Mouse (Mus musculus) brain, embryonic 14.5 days (tissue): Measurements from ENCODE around the gene Adpgk. TPM values are rescaled to one million over a fixed set of nuclear protein-coding genes. Genes with fewer than 3 reads are reported as not detected.
A peak's percentile ranks its signal among the peaks of the same experiment; 100 is the strongest.

Source experiments
- DNase-seq: peaks from one replicate; pipeline ENCODE4 v3.0.0-alpha.2; 2011; ENCODE audit warnings: low read depth
- CTCF ChIP-seq: fragments of 200-500 bp; IDR thresholded peaks from 2 replicates; pipeline ENCODE4 v1.5.1; 2012; ENCODE audit warnings: inconsistent platforms, mild to moderate bottlenecking, moderate library complexity, borderline replicate concordance; ENCODE audit not compliant: insufficient read depth, insufficient read length; ENCODE audit errors: extremely low read depth
- POLR2A ChIP-seq: fragments of 200-500 bp; IDR thresholded peaks from 2 replicates; pipeline ENCODE4 v1.6.1; 2012; ENCODE audit warnings: mild to moderate bottlenecking, inconsistent platforms, borderline replicate concordance; ENCODE audit not compliant: poor library complexity, insufficient read depth, insufficient read length, severe bottlenecking; ENCODE audit errors: extremely low read depth
- polyA plus RNA-seq: library from polyadenylated mRNA; depleted of rRNA; stranded (reverse); fragments of >200 nt; gene quantifications from 2 replicates; pipeline ENCODE4 v1.2.3, GENCODE M21; 2012

Gene Adpgk
- polyA plus RNA-seq, 1 experiment, result 20.7 TPM

GRCm38 (mm10) chr9:59274846-59275455 is 16.4 kb upstream of the Adpgk start:
- no peak for DNase-seq
- TF ChIP-seq CTCF (no peak), POLR2A (no peak)

GRCm38 (mm10) chr9:59278199-59278598 is 13.2 kb upstream of the Adpgk start:
- no peak for TF ChIP-seq POLR2A
- no peak for TF ChIP-seq CTCF
- no peak for DNase-seq

- TF ChIP-seq CTCF (no peak), POLR2A (no peak)
- no peak for DNase-seq
Measured at GRCm38 (mm10) chr9:59278694-59279093, 12.7 kb upstream of the Adpgk start.

GRCm38 (mm10) chr9:59280888-59281287 is 10.5 kb upstream of the Adpgk start:
- no peak for TF ChIP-seq POLR2A
- TF ChIP-seq CTCF, result no peak
- DNase-seq, result no peak

- DNase-seq, result peak; percentile 91
- TF ChIP-seq POLR2A (no peak), CTCF (peak; percentile 91)
Measured at GRCm38 (mm10) chr9:59281871-59282682, 9.3 kb upstream of the Adpgk start.

GRCm38 (mm10) chr9:59282683-59282986 is 8.7 kb upstream of the Adpgk start:
- TF ChIP-seq POLR2A (no peak), CTCF (no peak)
- no peak for DNase-seq

GRCm38 (mm10) chr9:59285614-59286013 is 5.7 kb upstream of the Adpgk start:
- DNase-seq, result no peak
- no peak for TF ChIP-seq CTCF
- no peak for TF ChIP-seq POLR2A

GRCm38 (mm10) chr9:59288058-59288457 is 3.3 kb upstream of the Adpgk start:
- TF ChIP-seq CTCF (no peak), POLR2A (no peak)
- no peak for DNase-seq

GRCm38 (mm10) chr9:59288685-59289410 is 2.5 kb upstream of the Adpgk start:
- DNase-seq, result no peak
- TF ChIP-seq POLR2A (no peak), CTCF (no peak)

- no peak for DNase-seq
Measured at GRCm38 (mm10) chr9:59289529-59290115, 1.7 kb upstream of the Adpgk start.

More at GRCm38 (mm10) chr9:59289529-59290115, 1.7 kb upstream of the Adpgk start:
- TF ChIP-seq POLR2A (no peak), CTCF (no peak)
